Mouse (Mus musculus) ES-E14 (cell line): ENCODE results near the gene Grin2c. TPM values are rescaled to one million over a fixed set of nuclear protein-coding genes. Genes with fewer than 3 reads are reported as not detected.

Experiments
- DNase-seq: peaks from one replicate; pipeline ENCODE4 v3.0.0-alpha.2; 2013; ENCODE audit warnings: low read depth, low spot score
- H3K27ac ChIP-seq: 2 replicates; pipeline ENCODE4 v1.5.1; 2012; ENCODE audit warnings: low read depth, mild to moderate bottlenecking, low read length, moderate library complexity, mixed read lengths; ENCODE audit not compliant: poor library complexity, insufficient read depth, severe bottlenecking
- H3K36me3 ChIP-seq: 2 replicates; pipeline ENCODE4 v1.6.1; 2012; ENCODE audit warnings: mild to moderate bottlenecking, low read length, moderate library complexity, mixed read lengths; ENCODE audit not compliant: control insufficient read depth, poor library complexity, insufficient read depth, severe bottlenecking
- H3K4me1 ChIP-seq, 2 experiments: fragments of 150-350 bp in 1 of 2; sonication (generic) in 1 of 2; 2 replicates each; pipeline ENCODE4 v1.6.1; 2012; ENCODE audit warnings: low read length in 2 of 2, mild to moderate bottlenecking in 1 of 2, mixed read lengths in 1 of 2; ENCODE audit not compliant: control insufficient read depth in 2 of 2, insufficient read depth in 2 of 2, poor library complexity in 1 of 2
- H3K4me3 ChIP-seq, 2 experiments: fragments of 150-350 bp in 1 of 2; sonication (generic) in 1 of 2; 2 replicates each; pipeline ENCODE4 v1.5.1; 2012; ENCODE audit warnings: low read length in 2 of 2, low read depth in 1 of 2, mild to moderate bottlenecking in 1 of 2, mixed read lengths in 1 of 2; ENCODE audit not compliant: insufficient read depth in 1 of 2, poor library complexity in 1 of 2, severe bottlenecking in 1 of 2
- H3K9ac ChIP-seq: 2 replicates; pipeline ENCODE4 v1.6.1; 2012; ENCODE audit warnings: low read depth, mild to moderate bottlenecking, low read length, mixed read lengths; ENCODE audit not compliant: poor library complexity, insufficient read depth, severe bottlenecking
- H3K9me3 ChIP-seq: fragments of 150-350 bp; sonication (generic); 2 replicates; pipeline ENCODE4 v1.6.1; 2012; ENCODE audit warnings: low read depth, mild to moderate bottlenecking, low read length; ENCODE audit not compliant: control insufficient read depth, insufficient read depth
- CHD2 ChIP-seq: IDR thresholded peaks from 2 replicates; pipeline ENCODE4 v1.6.1; 2014; ENCODE audit warnings: mild to moderate bottlenecking, low read depth, low read length, inconsistent platforms
- HCFC1 ChIP-seq: IDR thresholded peaks from 2 replicates; pipeline ENCODE4 v1.6.1; 2012; ENCODE audit warnings: low read length, inconsistent platforms, borderline replicate concordance; ENCODE audit not compliant: insufficient read depth
- MAFK ChIP-seq: IDR thresholded peaks from 2 replicates; pipeline ENCODE4 v1.6.1; 2014; ENCODE audit warnings: mild to moderate bottlenecking, low read depth, low read length, inconsistent platforms; ENCODE audit not compliant: insufficient read depth
- ZC3H11A ChIP-seq: IDR thresholded peaks from 2 replicates; pipeline ENCODE4 v1.6.1; 2012; ENCODE audit warnings: low read depth, mild to moderate bottlenecking, inconsistent platforms, low read length, borderline replicate concordance
- ZNF384 ChIP-seq: IDR thresholded peaks from 2 replicates; pipeline ENCODE4 v1.6.1; 2012; ENCODE audit warnings: low read depth, low read length, inconsistent platforms
- in situ Hi-C, 2 experiments: fragments of 600-800 bp; cut with MboI; formaldehyde crosslinking; loops; one replicate each; pipeline ENCODE4 v1.15.1; 2025; ENCODE audit warnings: low sequenced_read_pairs in 2 of 2, inconsistent platforms in 1 of 2; ENCODE audit not compliant: unreplicated experiment in 2 of 2
- total RNA-seq: library from RNA; depleted of rRNA; stranded (reverse); fragments of 300-350 nt; gene quantifications from 2 replicates; pipeline ENCODE4 v1.2.3, GENCODE M21; 2012

Gene Grin2c
- total RNA-seq, 1 experiment = 0.22 TPM

- in situ Hi-C loops = no loop called here
Observed at GRCm38 (mm10) chr11:115251258-115251657, 15.8 kb downstream of the Grin2c start.

DNA sequence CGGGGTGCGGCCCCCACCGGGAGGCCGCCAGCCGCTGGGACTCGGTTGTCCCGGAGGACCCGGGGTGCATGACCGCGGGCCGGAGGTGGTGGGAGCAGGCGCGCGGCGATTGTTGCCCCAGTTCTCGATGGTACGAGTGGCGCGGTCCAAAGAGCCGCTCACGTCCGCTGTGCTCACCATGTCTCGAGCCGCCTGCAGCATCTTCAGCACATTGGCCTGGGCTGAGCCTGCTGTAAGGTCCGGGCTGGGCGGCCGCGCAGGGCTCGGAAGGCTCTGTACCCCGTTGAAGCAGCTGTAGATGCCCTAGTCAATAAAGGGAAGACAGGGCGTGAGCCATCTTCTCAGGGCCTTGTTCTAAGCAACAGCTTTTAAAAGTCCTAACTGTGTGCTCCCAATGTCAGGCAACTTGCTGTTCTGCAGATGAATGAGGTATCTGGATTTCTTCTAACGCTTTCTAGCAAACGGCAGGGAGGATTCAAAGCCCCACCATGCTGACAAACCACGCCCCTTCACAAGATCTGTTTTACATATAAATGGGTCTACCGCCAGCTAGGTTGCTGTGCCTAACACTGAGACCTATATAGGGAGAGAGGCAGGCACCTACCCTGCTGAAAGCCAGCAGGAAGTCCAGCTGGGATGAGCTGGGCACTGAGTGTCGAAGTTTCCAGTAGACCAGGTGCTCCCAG lies 16.5 kb downstream of the Grin2c start:
- Histone ChIP-seq H3K27ac (no peak overlapping the region), H3K9ac (peak overlapping the region; percentile 65), H3K4me1 (peaks cover 7 to 33% of the 10 kb centered on the region in 2 experiments; a peak in 3 of 4 replicates), H3K4me3 (peak overlapping the region; percentile 56 to 60), H3K36me3 (no peaks in the 10 kb centered on the region), H3K9me3 (no peaks in the 10 kb centered on the region)
- TF ChIP-seq CHD2 (no peak), MAFK (no peak)
- peak; percentile 77 for DNase-seq
- in situ Hi-C loops = no loop called here

More at GRCm38 (mm10) chr11:115251258-115251657, 15.8 kb downstream of the Grin2c start:
- Histone ChIP-seq H3K9me3 (no peaks in the 10 kb centered on the region), H3K4me3 (no peak overlapping the region), H3K27ac (no peak overlapping the region), H3K4me1 (peaks cover 7 to 27% of the 10 kb centered on the region in 2 experiments; a peak in 3 of 4 replicates), H3K36me3 (no peaks in the 10 kb centered on the region), H3K9ac (no peak overlapping the region)
- no peak for DNase-seq
- TF ChIP-seq ZC3H11A (no peak), HCFC1 (no peak), CHD2 (no peak), MAFK (no peak), ZNF384 (no peak)

DNA sequence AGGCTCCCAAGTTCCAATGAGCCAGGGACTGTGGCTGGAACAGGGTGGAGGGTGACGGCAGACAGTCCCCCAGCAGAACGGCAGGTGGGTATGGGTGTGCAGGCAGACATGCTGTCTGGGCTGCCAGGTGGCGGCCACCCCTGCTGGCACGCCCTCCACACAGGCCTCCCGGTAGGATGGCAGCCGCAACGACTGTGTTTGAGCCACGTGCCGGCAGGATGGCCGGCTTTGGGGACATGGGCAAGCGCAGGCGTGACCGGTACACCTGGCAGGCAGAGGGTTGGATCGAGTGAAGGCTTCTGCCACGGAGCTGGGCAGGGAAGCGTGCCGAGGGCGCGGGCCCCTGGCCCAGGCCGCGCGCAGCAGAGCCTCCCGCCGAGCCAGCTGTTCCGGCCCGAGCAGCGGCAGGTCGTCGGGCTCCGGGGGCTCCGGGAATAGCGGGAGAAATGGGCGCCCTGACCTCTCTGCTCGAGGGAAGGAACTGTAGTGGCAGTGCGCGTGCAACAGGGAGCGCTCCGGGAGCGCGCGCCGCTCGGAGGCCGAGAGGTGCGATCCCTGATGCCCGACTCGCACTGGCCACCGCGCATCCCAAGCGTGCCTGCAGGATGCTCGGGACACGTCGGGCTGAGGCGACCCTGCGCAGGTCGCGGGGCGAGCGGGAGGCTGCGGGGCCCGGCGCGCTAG lies 17.2 kb downstream of the Grin2c start:
- Histone ChIP-seq H3K4me1 (peaks cover 10 to 39% of the 10 kb centered on the region in 2 experiments; a peak in 3 of 4 replicates), H3K9ac (peak overlapping the region; percentile 65), H3K36me3 (no peaks in the 10 kb centered on the region), H3K4me3 (peak overlapping the region; percentile 56 to 60), H3K27ac (no peak overlapping the region), H3K9me3 (no peaks in the 10 kb centered on the region)
- DNase-seq = no peak
- no peak for TF ChIP-seq ZNF384
- TF ChIP-seq CHD2 = no peak
- no peak for TF ChIP-seq MAFK
- TF ChIP-seq ZC3H11A = no peak
- TF ChIP-seq HCFC1 = no peak
- in situ Hi-C loops = no loop called here

DNA sequence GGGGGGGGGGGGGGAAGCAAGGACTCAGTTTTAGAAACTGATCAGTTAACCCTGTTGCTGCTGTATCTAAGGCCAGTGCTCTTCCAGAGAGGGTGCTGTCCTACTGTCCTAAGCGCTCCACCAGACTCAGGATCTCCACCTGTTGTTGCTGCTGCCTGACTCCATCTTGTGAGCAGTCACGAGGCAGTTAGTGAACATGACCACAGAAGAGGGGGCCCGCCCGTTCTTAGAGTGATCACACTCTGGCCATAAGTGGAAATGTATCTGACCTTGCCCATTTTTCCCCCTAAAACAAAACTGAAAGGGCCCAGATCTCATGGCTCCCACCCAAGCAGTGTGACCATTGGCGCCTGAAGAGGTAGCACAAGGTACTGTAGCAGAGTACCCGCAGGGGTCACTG lies 19.1 kb downstream of the Grin2c start:
- H3K4me1 ChIP-seq = peaks cover 10 to 41% of the 10 kb centered on the region in 2 experiments; a peak in 3 of 4 replicates
- H3K4me3 ChIP-seq = no peak overlapping the region
- no peak for DNase-seq
- in situ Hi-C loops = no loop called here
- H3K27ac ChIP-seq = no peak overlapping the region
- no peaks in the 10 kb centered on the region for H3K9me3 ChIP-seq
- peaks cover 6% of the 10 kb centered on the region; the same call in 1 of the 2 replicates for H3K36me3 ChIP-seq
- H3K9ac ChIP-seq = no peak overlapping the region
- no peak for TF ChIP-seq MAFK
- TF ChIP-seq ZC3H11A = no peak
- no peak for TF ChIP-seq CHD2
- no peak for TF ChIP-seq ZNF384
- no peak for TF ChIP-seq HCFC1
